Mouse (Mus musculus): ENCODE data around the gene Rbm39.

DNA sequence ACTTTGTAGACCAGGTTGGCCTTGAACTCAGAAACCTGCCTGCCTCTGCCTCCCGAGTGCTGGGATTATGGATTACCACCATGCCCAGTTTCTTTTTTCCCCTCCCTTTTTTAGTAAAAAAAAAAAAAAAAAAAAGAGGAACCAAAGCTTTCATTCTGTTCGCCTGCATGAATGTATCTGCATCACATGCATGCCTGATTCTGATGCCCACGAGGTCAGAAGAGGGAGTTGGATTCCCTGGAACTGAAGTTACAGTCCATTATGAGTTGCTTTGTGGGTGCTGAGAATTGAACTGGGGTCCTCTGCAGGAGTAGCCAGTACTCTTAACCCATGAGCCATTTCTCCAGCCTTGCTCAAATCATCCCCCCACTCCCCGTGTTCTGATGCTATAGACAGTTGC lies 21.4 kb upstream of the Rbm39 start:
- TF ChIP-seq CTCF (IDR thresholded peaks at IDR 0.05; ENCODE audit: low read depth) (no peak), EP300 (optimal IDR thresholded peaks at IDR 0.05) (no peak)

Measured in stomach, postnatal 0 days (tissue).